Mouse (Mus musculus): ENCODE results near the gene Fry. TPM values are rescaled to one million over a fixed set of nuclear protein-coding genes. Genes with fewer than 3 reads are reported as not detected.

The Fry gene
- total RNA-seq, 2 experiments from 2014 or later: 52.2 to 74.5 TPM

GRCm38 (mm10) chr5:150214081-150214480 lies 95.6 kb downstream of the Fry start:
- no peak for ATAC-seq (ENCODE audit: poor library complexity, severe bottlenecking)

- ATAC-seq (ENCODE audit: poor library complexity, severe bottlenecking): peak; percentile 94
Measured at GRCm38 (mm10) chr5:150216066-150216465, 97.6 kb downstream of the Fry start.

GRCm38 (mm10) chr5:150219457-150219856 lies 101.0 kb downstream of the Fry start:
- ATAC-seq (ENCODE audit: poor library complexity, severe bottlenecking): no peak

- ATAC-seq (ENCODE audit: poor library complexity, severe bottlenecking): peak; percentile 59
Measured at GRCm38 (mm10) chr5:150220333-150220732, 101.9 kb downstream of the Fry start.

- no peak for ATAC-seq (ENCODE audit: poor library complexity, severe bottlenecking)
Measured at GRCm38 (mm10) chr5:150221806-150222205, 103.4 kb downstream of the Fry start.

- ATAC-seq (ENCODE audit: poor library complexity, severe bottlenecking): no peak
Measured at GRCm38 (mm10) chr5:150223546-150224239, 105.2 kb downstream of the Fry start.

- no peak for ATAC-seq (ENCODE audit: poor library complexity, severe bottlenecking)
Measured at GRCm38 (mm10) chr5:150229086-150229485, 110.6 kb downstream of the Fry start.

- no peak for ATAC-seq (ENCODE audit: poor library complexity, severe bottlenecking)
Measured at GRCm38 (mm10) chr5:150229776-150230175, 111.3 kb downstream of the Fry start.

- peak; percentile 61 for ATAC-seq (ENCODE audit: poor library complexity, severe bottlenecking)
Measured at GRCm38 (mm10) chr5:150232159-150233150, 114.0 kb downstream of the Fry start.

- peak; percentile 79 for ATAC-seq (ENCODE audit: poor library complexity, severe bottlenecking)
Measured at GRCm38 (mm10) chr5:150233154-150233886, 114.9 kb downstream of the Fry start.

- ATAC-seq (ENCODE audit: poor library complexity, severe bottlenecking): no peak
Measured at GRCm38 (mm10) chr5:150235931-150236330, 117.5 kb downstream of the Fry start.

GRCm38 (mm10) chr5:150236597-150236996 lies 118.2 kb downstream of the Fry start:
- no peak for ATAC-seq (ENCODE audit: poor library complexity, severe bottlenecking)

- no peak for ATAC-seq (ENCODE audit: poor library complexity, severe bottlenecking)
Measured at GRCm38 (mm10) chr5:150241638-150242037, 123.2 kb downstream of the Fry start.

- ATAC-seq (ENCODE audit: poor library complexity, severe bottlenecking): peak; percentile 54
Measured at GRCm38 (mm10) chr5:150246737-150247136, 128.3 kb downstream of the Fry start.

- ATAC-seq (ENCODE audit: poor library complexity, severe bottlenecking): no peak
Measured at GRCm38 (mm10) chr5:150257764-150258163, 139.3 kb downstream of the Fry start.

GRCm38 (mm10) chr5:150259191-150260053 lies 141.0 kb downstream of the Fry start:
- ATAC-seq (ENCODE audit: poor library complexity, severe bottlenecking): 0 out of 2 replicates have a peak, but pooled peaks have one; percentile 18

- no peak for ATAC-seq (ENCODE audit: poor library complexity, severe bottlenecking)
Measured at GRCm38 (mm10) chr5:150260054-150260386, 141.6 kb downstream of the Fry start.

GRCm38 (mm10) chr5:150261361-150261760 lies 142.9 kb downstream of the Fry start:
- no peak for ATAC-seq (ENCODE audit: poor library complexity, severe bottlenecking)

GRCm38 (mm10) chr5:150262046-150262716 lies 143.7 kb downstream of the Fry start:
- ATAC-seq (ENCODE audit: poor library complexity, severe bottlenecking): peak; percentile 36

GRCm38 (mm10) chr5:150262717-150263103 lies 144.3 kb downstream of the Fry start:
- ATAC-seq (ENCODE audit: poor library complexity, severe bottlenecking): peak; percentile 83

Measured in megakaryocyte, adult 5-6 weeks (primary cell).